Mouse (Mus musculus) liver, embryonic 13.5 days (tissue): Measurements from ENCODE around the gene Rasa2. TPM values are rescaled to one million over a fixed set of nuclear protein-coding genes. Genes with fewer than 3 reads are reported as not detected.

ENCODE experiments used
- ATAC-seq: fragments of 200-750 bp; cut with Nextera tagmentation; 2 replicates; pipeline ENCODE4 v1.8.0; 2017; ENCODE audit warnings: low read depth, mild to moderate bottlenecking, moderate number of reproducible peaks, moderate library complexity
- DNase-seq: peaks from one replicate; pipeline ENCODE4 v3.0.0; 2022
- H3K27ac ChIP-seq: fragments of 300-500 bp; sonication (generic); 2 replicates; pipeline ENCODE4 v1.5.1; 2015; ENCODE audit warnings: moderate library complexity, mild to moderate bottlenecking, inconsistent platforms
- H3K27me3 ChIP-seq: fragments of 300-500 bp; sonication (generic); 2 replicates; pipeline ENCODE4 v1.6.1; 2015; ENCODE audit warnings: mild to moderate bottlenecking, inconsistent platforms
- H3K36me3 ChIP-seq: fragments of 300-500 bp; sonication (generic); 2 replicates; pipeline ENCODE4 v1.6.1; 2015; ENCODE audit warnings: mild to moderate bottlenecking, inconsistent platforms
- H3K4me1 ChIP-seq: fragments of 300-500 bp; sonication (generic); replicated peaks from 2 replicates; pipeline ENCODE4 v1.6.1; 2015; ENCODE audit warnings: inconsistent platforms
- H3K4me2 ChIP-seq: fragments of 300-500 bp; sonication (generic); 2 replicates; pipeline ENCODE4 v1.6.1; 2015; ENCODE audit warnings: inconsistent platforms, mild to moderate bottlenecking, moderate library complexity
- H3K4me3 ChIP-seq: fragments of 300-500 bp; sonication (generic); replicated peaks from 2 replicates; pipeline ENCODE4 v1.5.1; 2015; ENCODE audit warnings: mild to moderate bottlenecking, inconsistent platforms
- H3K9ac ChIP-seq: fragments of 300-500 bp; sonication (generic); 2 replicates; pipeline ENCODE4 v1.6.1; 2015; ENCODE audit warnings: mild to moderate bottlenecking, inconsistent platforms
- H3K9me3 ChIP-seq: fragments of 300-500 bp; sonication (generic); replicated peaks from 2 replicates; pipeline ENCODE4 v1.6.1; 2016; ENCODE audit warnings: inconsistent platforms
- WGBS: fragments of 180-500 bp; shearing (Covaris S2); methylation state at CpG from one replicate; pipeline ENCODE4 v1.1.7; 2015; ENCODE audit not compliant: insufficient replicate concordance; 5-methylcytosine and 5-hydroxymethylcytosine counted together
- polyA plus RNA-seq: library from polyadenylated mRNA; unstranded; fragments of >200 nt; fragmentation: Nextera tagmentation; extraction: Ambion mirVana; gene quantifications from 2 replicates; pipeline ENCODE4 v1.2.1, GENCODE M21; 2015

Rasa2 gene
- polyA plus RNA-seq, 1 experiment from 2014 or later = 2.9 TPM

DNA sequence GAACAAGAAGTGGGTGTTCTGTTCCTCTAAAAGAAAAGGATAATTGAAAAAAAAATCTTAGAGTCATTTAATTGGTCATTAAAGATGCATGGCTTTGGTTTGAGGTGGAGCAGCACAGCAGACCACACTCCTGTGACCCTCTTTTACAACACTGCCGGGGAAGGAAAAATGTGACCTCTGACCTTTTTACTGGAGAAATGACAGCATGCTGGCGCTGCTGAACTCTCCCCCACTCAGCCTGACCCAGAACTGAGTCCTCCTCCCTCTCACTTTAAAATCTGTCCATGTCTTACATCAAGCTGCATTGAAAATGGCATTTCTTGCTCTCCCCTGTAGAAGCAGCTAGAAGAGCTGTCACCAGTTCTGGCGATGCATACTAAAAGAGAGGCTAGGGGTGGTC, 138.2 kb downstream of the Rasa2 start:
- Histone ChIP-seq H3K4me3 (no peak overlapping the region), H3K9me3 (no peaks in the 10 kb centered on the region), H3K4me1 (no peaks in the 10 kb centered on the region), H3K27ac (no peak overlapping the region), H3K36me3 (no peaks in the 10 kb centered on the region), H3K27me3 (no peaks in the 10 kb centered on the region), H3K4me2 (no peak overlapping the region), H3K9ac (no peak overlapping the region)
- DNase-seq = no peak
- no peak for ATAC-seq
- WGBS = 40% methylated on average over 3 of the region's 3 CpGs

DNA sequence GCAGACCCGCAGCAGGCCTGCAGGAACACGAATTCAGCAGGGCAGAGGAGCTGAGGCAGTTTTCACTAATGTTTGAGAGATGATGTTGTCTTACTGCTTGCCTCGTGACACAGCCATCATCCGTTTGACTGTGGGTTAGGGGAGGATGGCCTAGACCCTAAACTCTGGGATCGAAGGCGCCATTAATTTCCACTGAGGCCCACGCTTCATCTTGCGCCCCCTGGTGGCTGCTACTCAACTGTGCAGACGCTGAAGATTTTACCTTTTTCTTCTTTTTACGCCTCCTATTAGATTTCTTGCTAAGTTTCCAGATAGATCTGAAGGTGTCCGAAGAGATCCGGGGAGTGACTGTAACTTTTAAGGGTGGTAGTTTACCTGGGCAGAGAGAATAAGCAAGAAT, 139.6 kb downstream of the Rasa2 start:
- H3K27me3 ChIP-seq = no peaks in the 10 kb centered on the region
- ATAC-seq = no peak
- no peaks in the 10 kb centered on the region for H3K9me3 ChIP-seq
- no peaks in the 10 kb centered on the region for H3K36me3 ChIP-seq
- H3K27ac ChIP-seq = no peak overlapping the region
- 32% methylated on average over 12 of the region's 12 CpGs for WGBS
- H3K4me3 ChIP-seq = no peak overlapping the region
- DNase-seq = peak; percentile 32
- H3K4me1 ChIP-seq = no peaks in the 10 kb centered on the region
- H3K4me2 ChIP-seq = no peak overlapping the region
- no peak overlapping the region for H3K9ac ChIP-seq

Other genes with a start within 250 kb of the Rasa2 start
- 91.3 and 91.7 TPM in 2 replicates for gene Rnf7, start 152.9 kb downstream of the Rasa2 start, polyA plus RNA-seq
- gene Gm28729, start 106.4 kb downstream of the Rasa2 start, polyA plus RNA-seq = not detected in 2 replicates
- 5.8 and 7.2 TPM in 2 replicates for gene Zbtb38, start 121.2 kb upstream of the Rasa2 start, polyA plus RNA-seq